Mouse (Mus musculus) urinary bladder, postnatal 4 days (tissue): Measurements from ENCODE around the gene Wrnip1.

Experiments used
- DNase-seq, 2 experiments: peaks; one replicate each; pipeline ENCODE4 v3.0.0; 2021 to 2022; ENCODE audit warnings: low spot score in 2 of 2

The Wrnip1 gene

DNA sequence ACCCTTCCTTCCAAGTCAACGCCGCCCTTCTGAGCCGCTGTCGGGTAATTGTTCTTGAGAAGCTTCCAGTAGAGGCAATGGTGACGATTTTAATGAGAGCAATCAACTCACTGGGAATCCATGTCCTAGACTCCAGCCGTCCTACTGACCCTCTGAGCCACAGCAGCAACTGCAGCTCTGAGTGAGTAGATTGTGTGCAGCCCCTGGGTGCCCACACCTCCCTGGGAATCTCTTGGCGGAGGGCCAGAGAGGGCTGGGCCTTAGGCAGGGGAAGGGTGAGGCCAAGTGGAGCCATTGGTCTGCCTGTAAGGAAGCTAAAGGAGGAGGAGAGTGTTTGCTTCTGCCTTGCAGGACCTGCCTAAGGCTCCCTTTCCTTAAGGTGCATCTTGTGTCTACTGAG lies 5.0 kb downstream of the Wrnip1 start:
- peak in 1 of 2 experiments; percentile 60 for DNase-seq

DNA sequence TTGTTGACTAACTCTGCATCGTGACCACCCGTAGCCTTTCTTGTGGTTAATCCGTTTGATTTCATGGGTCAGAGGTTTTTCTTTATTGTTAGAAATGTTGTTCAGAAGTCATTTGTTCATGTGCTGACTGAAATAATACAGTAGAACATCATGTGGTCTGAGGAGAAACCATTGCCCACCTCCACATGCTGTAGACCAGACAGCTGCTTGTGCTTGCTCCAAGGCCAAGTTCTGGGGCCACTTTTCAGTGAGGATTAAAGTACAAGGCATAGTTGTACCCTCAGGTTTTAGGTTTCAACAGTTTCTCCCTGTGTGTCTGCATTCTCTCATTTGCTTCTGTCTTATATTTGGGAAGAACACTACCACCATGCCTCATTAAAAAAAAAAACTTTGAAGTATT lies 5.8 kb downstream of the Wrnip1 start:
- DNase-seq, result no peak

DNA sequence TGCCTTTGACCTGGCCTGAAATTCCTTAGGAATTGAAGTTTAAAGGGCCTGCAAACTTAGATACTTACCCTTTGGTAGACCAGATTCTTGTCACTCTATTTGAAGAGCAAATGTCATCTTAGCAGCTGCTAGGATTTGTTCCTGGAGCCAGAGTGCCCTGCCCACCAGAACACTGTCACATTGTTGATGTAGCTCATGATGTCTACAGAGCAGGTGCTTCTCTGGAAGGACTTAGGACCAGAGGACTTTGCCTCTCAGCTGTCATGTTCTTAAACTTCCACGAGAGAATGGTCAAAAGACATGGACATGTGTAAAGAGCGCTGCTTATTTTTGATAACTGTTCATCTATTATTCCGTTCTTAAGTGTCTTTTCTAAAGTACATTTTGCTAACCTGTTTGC lies 17.4 kb downstream of the Wrnip1 start:
- DNase-seq, result no peak

DNA sequence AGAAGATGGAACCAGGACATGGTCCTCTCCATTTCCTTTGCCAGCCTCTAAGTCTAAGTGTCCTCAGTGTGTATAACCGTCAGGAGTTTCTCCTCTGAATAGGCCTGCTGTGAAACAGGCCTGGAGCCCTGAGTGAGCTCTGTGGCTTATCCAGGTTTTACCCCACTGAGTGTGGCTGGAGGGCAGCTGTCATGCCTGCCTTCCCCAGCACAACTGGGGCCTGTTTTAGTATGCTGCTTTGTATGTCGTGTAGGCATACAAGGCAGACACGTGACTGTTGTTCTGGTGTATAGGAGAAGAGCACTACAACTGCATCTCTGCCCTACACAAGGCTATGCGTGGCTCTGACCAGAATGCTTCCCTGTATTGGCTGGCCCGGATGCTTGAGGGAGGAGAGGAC lies 18.1 kb downstream of the Wrnip1 start:
- no peak for DNase-seq

DNA sequence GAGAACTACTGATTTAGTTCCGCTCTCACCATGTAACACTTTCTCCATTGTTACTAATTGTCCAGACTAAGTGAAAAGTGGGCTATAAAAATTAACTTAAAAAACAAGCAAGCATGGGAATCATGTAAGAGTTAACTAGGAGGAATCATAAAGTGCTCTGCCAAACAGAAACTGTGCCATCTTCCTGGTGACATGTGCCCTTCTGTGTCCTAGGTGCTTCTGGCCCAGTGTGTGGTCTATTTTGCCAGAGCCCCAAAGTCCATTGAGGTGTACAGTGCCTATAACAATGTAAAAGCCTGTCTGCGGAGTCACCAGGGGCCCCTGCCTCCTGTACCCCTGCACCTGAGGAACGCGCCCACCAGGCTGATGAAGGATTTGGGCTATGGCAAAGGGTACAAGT lies 19.8 kb downstream of the Wrnip1 start:
- no peak for DNase-seq

DNA sequence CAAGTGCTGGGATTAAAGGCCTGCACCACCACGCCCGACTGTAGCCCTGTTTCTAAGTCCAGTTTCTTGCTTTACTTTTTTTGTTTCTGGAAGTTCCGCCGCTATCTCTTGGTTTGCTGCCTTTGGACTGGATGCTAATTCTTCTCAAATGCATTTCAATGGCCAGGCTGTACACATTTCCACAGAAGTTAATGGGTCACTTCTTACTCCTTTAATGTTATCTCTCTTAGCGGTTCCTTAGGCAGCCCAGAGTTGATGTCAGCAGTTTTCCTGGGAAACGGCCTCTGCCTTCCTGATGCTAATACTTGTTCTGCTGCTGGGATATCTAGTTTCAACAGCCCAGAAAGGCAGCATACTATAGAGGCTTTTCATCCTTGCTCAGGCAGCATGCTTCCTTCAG lies 21.3 kb downstream of the Wrnip1 start:
- no peak for DNase-seq

DNA sequence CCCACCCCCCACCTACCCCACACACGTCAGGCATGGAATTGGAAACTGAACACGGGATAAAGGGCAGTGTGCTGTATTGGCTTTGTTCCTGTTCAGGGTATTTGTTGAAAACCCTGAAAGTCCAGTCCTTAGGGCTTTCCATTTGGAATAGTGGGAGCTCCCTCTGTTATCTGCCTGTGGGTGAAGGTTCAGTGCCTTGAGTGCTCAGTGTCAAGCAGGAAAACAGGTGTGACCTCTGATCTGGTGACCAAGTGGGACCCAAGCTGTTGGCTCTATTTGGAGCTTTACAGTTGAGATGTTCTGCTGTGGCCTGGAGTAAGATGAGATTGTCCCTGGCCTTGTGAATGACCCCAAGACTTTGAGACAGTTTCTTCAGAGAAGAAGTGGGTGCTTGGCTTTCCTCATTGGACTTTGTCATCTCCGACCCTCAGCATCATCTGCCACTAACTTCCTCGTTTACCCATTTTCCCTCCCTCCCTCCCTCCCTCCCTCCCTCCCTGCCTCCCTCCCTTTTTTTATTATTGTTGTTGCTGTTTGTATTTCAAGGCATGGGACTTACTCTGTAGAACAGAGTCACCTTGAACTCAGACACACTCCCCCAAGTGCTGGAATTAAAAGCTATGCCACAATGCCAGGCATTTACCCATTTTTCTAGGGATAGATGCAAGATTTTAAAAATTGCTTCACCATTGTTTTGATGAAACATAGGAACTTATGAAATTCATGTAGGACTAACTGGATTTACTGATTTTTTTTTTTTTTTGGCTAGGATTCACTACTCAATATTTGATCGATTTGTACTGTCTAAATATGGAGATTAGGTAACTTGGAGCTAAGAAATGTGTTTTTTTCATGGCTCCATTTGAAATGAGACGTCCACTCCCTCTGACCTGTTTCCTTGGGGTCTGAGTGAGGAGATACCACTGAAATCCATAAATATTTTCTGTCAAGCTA lies 22.8 kb downstream of the Wrnip1 start:
- no peak for DNase-seq

DNA sequence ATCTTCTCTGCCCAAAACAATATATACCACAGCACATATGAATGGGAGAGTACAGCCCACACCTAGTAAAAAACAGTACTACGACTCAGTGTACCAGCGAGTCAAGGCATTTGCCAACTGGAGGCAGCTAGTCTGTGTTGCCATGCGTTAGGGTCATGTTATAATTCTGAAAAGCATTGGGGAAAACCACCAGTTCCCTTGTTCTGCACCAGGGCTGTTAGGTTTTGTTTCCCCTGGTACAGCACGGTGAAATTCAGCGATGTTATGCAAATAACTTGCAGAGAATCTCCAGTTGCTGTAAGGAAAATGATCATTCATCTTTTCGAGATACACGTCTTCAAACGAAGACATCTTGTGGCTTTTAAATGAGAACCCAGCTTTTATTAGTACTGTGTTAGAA lies 23.7 kb downstream of the Wrnip1 start:
- no peak for DNase-seq

DNA sequence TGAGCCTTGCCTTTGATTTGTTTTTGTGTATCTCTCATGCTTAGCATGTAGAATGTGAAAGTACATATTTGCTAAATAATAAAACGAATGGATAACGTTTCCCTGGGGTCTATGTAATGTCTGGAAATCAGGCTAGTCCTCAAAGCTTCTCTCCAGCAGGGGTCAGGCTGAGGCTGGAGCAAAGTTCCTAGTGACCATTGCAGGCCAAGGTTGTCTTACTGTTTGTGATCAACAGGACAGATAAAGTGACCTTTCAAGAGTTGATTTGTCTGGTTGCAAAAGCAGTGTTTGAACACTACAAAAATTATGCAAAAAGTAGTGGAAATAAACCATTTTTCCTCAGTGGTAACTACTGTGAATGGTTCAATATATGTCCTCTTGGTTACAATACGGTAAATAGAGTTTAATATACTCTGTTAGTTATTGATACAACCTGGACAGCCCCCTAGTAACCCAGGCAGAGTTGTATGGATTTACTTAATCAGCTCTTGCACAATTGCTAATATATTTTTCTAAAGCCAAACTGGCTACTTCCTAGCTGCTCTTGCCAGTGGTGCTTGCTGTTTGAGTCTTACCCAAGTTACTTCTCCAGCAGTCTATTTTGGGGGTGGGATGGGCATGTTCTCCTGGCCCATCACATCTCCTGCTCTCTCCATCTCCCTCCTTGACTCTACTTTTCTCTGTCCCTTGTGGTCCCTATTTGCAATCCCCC lies 25.4 kb downstream of the Wrnip1 start:
- no peak for DNase-seq

DNA sequence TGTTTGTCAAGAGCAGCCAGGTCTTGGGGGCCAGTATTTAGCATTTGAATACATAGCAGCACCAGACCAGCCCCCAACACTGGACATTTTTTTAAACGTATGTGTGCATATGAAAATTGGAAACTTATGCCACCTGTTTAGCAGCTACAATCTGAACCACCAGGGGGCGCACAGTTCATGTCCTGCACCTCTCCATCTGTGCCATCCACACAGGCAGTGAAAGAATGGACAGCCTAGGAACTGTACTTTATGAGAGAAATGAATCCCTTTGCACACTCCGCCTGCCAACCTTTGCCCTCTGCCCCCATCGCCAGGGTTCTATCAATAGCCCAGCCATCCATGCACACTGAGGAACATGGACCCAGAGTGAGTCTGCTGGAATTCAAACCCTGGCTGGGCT lies 26.1 kb downstream of the Wrnip1 start:
- peak in 1 of 2 experiments; percentile 68 for DNase-seq

DNA sequence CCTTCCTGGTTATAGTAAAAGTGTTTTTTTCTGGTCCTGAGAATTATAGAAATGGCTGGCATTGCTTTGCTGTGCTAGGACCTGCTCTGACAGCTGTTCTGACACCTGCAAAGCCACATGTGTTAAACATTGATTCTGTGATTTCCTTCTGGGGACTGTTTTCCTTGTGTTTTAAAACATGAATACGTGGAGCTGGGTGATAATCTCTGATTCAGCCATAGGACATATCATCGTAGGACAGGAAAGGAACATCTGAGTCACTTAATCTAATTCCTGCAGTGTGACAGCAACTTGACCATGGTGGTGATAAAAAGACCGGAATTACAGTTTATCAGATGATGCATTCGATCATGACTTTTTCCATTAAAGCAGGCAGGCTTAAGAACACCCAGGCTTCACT lies 27.0 kb downstream of the Wrnip1 start:
- no peak for DNase-seq

DNA sequence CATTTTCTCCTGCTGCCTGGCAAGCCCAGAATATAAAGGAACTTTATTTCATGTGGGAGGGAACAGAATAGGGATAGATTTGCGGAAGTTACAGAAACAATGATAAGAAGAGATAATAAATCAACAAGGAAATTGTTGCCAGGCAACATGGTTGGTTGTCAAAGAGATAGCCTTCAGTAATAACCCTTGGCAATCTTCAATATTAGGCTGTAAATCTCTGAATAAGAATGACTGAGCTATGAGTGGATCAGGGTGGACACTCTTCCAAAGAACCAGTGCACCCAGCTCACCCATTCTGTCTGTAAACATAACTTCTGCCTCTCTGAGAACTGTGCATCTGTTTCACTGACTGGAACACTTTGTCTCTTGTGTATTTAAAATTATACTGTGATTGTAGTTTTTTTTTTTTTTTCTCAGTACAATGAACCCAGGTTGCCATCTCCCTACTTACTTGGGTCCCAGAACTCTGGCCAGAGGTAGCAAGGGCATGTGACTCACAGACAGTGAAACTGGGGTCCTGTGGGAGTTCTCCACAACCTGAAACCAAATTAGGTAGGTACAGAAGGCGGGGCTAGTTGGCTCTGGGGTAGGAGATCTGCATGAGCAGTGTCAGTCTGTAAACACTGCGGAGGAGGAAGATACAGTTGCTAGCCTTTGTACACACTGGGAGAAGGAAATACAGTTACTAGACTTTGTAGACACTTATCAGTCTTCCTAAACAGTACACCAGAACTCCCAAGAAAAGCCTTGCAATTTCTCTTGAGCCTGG lies 29.9 kb downstream of the Wrnip1 start:
- DNase-seq, result no peak

DNA sequence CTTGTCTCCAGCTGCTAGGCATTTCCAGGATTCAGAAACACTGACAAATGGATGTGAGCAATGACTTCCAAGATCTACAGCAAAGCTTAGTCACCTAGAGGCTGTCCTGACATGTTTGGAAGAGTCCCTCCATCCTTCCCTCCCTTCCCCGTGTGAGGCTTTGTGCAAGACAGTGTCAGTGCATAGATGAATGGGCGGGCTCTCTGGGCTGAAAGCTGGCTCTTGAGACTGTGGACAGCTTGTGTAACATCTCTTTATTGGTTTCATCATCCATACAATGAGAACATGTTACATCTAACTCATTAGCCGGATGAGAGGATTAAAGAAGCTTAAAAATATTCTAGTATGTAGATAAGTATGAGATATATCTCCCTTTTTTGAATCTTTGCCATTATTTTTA lies 30.9 kb downstream of the Wrnip1 start:
- no peak for DNase-seq

DNA sequence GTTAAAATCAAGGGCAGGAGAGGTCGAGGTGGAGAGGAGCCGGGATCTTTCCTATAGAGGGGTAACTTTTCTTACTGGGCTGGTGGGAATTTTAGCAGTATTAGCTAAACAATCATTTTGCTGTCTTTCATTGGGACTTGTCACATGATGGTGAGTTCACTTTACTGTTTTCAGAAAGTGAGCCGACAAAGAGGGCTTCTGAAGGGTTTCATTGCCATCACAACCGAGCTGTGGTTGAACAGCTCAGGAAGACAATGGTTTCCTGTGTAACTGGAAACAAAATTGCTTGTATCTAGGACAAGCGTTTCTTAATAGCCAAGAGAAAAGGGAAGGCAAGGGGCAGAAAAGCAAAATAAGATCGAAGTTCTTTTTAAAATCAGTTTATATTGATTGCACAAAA lies 31.4 kb downstream of the Wrnip1 start:
- DNase-seq, result no peak

DNA sequence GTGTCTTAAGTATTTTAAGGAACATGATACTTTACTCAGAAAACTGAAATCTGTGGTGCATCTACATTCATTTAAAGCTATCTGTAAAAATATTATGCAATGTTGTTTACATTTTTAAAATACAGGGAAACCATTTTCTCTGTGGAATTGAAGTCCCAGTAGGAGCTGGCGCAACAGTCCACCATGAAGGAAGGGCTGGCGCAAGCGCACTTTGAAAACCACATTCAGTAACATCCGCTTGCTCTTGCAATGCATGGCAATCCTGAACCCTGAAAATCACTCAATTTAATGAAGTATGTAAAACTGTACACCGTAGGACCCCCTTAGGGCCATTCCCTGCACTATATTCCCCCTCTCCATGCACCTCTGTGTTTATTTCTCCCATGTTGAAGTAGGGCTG lies 32.7 kb downstream of the Wrnip1 start:
- no peak for DNase-seq

DNA sequence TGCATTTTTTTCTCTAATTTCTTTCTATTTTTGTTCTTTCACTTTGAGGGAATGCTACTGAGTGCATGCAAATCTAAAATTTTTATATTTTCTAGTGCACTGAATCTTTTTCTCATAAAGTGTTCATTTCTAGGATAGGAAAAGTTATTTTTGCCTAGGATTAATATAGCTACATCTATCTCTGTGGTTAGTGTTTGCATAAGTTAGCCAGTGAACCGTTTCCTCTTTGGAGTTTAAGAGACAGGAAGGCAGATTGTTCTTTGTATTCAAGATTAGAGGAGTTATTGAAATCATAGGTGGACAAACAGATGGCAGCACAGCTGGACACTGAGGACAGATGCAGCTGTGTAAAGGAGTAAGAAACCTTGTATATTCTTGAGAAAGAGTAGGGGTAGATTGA lies 37.5 kb downstream of the Wrnip1 start:
- DNase-seq, result no peak

DNA sequence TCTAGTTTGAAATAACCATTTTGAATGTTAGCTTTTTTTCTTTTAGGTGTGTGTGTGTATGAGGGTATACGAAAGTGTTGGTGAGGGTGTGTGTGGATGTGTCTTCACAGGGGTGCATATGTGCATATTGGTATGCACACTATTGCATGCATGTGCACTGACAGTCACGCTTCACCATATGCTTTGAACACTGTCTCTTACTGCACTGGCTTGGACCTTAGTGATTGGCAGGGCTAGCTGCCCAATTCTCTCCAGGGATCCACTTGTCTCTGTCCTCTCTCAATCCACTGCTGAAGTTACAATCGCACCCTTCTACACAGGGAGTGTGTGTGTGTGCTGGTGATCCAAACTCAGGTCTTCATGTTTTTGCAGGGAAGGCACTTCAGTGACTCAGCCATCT lies 39.5 kb downstream of the Wrnip1 start:
- DNase-seq, result no peak

DNA sequence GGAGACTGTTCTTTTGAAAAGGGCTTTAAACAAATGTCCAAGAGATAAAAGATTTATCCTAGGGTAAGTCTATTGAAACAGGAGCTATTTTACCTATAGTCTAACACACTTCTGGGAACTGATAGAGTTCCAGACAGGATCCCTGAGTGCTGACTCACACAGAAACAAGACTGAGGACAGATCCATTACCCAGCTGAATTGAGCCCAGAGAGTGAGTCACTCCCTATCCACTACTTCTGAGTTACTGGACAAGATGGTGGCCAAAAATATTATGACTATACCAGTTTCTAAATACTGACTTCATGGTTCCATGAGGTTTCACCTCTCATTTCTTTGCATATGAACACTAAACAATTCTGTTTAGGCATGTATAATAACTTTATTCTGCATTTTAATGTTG lies 44.4 kb downstream of the Wrnip1 start:
- DNase-seq, result no peak

DNA sequence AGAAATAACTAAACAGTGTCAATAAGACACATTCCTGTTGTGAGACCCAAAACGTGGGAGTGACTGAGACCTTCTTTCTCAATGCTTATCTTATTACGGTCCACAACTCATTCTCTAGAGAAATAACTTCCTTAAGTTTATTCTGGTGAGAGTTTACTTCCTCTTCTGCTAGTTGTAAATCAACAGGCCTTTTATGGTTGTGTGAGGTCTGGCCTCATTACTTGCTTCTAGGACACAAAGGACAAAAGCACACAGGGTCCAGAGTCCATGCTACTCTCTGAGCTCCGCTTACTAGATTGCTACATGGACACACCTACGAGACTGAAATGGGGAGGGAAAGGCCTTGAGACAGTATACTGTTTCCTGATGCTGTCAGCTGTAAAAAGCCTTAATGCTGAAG lies 47.3 kb downstream of the Wrnip1 start:
- DNase-seq, result no peak

DNA sequence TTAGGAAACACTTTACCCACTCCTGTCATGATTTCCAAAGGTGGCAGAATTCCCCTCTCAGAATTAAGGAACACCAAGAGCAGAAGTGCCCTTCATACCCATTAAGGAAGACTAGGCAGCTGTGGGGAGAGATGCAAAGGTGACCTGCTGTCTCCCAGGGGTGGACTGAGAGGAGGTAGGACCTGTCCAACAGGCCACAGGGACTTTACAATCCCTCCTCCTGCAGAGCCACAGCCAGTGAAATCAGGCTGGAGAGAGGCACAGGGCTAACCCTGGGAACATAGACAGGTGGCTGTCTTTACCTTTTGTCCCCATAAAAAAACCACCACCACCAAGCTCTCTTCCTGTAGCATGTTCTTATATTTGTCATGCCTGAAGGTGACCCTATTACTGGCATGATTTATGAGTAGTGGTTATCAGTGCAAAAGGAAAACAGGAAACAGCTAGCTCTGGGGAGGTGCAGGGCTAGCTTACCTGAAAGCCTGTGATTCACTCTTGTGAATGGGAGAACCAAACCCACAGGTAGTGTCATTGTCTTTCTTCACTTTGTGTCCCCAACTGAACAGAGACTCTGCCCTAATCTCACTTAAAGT lies 47.8 kb downstream of the Wrnip1 start:
- no peak for DNase-seq

DNA sequence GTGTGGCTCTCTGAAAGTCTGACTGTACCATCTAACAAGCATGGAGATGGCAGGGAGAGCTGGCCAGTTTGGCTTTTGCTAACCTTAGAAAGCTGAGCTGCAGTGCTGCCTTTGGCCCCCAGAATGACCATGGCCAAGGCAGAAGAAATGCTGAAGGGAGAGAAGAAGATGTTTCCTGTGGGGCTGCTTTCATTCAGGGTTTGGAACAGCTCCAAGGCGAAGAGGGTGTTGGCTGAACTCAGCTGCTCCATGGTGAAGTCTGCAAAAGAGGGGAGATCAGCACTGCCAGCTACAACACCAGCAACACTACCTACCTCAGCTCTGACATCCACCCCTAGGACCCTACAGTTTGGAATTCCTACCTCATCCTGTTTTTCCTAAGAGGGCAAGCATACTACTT lies 48.3 kb downstream of the Wrnip1 start:
- DNase-seq, result no peak
